Mouse (Mus musculus) liver, embryonic 12.5 days (tissue): ENCODE measurements around the gene Man1c1. TPM values are rescaled to one million over a fixed set of nuclear protein-coding genes. Genes with fewer than 3 reads are reported as not detected.

Source experiments
- ATAC-seq: fragments of 200-750 bp; cut with Nextera tagmentation; 2 replicates; pipeline ENCODE4 v1.8.0; 2017; ENCODE audit warnings: moderate number of reproducible peaks, mild to moderate bottlenecking, moderate library complexity
- H3K27ac ChIP-seq: fragments of 300-500 bp; sonication (generic); 2 replicates; pipeline ENCODE4 v1.5.1; 2016; ENCODE audit warnings: mild to moderate bottlenecking
- H3K27me3 ChIP-seq: fragments of 300-500 bp; sonication (generic); replicated peaks from 2 replicates; pipeline ENCODE4 v1.6.1; 2016; ENCODE audit warnings: mild to moderate bottlenecking, moderate library complexity
- H3K36me3 ChIP-seq: fragments of 300-500 bp; sonication (generic); 2 replicates; pipeline ENCODE4 v1.6.1; 2016; ENCODE audit warnings: mild to moderate bottlenecking, moderate library complexity
- H3K4me1 ChIP-seq: fragments of 300-500 bp; sonication (generic); 2 replicates; pipeline ENCODE4 v1.6.1; 2016
- H3K4me2 ChIP-seq: fragments of 300-500 bp; sonication (generic); 2 replicates; pipeline ENCODE4 v1.6.1; 2016; ENCODE audit warnings: mild to moderate bottlenecking, moderate library complexity
- H3K4me3 ChIP-seq: fragments of 300-500 bp; sonication (generic); 2 replicates; pipeline ENCODE4 v1.5.1; 2016; ENCODE audit warnings: mild to moderate bottlenecking, moderate library complexity
- H3K9ac ChIP-seq: fragments of 300-500 bp; sonication (generic); 2 replicates; pipeline ENCODE4 v1.6.1; 2016; ENCODE audit warnings: mild to moderate bottlenecking, moderate library complexity
- H3K9me3 ChIP-seq: fragments of 300-500 bp; sonication (generic); replicated peaks from 2 replicates; pipeline ENCODE4 v1.6.1; 2016; ENCODE audit warnings: mild to moderate bottlenecking, moderate library complexity
- WGBS: fragments of 180-500 bp; shearing (Covaris S2); methylation state at CpG from one replicate; pipeline ENCODE4 v1.1.7; 2016; ENCODE audit not compliant: insufficient replicate concordance; 5-methylcytosine and 5-hydroxymethylcytosine counted together
- polyA plus RNA-seq: library from polyadenylated mRNA; unstranded; fragments of >200 nt; fragmentation: Nextera tagmentation; extraction: Ambion mirVana; gene quantifications from 2 replicates; pipeline ENCODE4 v1.2.1, GENCODE M21; 2016

Gene Man1c1
- polyA plus RNA-seq, 1 experiment from 2014 or later, result 3.2 TPM

DNA sequence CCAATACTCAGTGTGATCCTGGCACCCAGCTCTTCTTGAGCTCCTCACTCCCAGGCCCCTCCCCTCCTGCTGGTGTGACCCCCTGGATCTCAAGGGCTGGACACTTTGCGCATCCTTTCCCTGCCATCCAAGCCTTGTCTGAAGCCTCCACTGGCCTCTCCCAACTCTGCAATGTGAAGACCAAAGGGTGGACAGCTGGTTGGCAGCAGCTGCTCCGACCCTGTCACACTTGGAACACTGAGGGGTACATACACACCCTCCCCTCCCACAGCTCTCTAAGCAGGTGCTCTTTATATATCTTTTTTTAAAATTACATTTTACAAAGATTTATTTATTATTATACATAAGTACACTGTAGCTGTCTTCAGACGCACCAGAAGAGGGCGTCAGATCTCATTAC lies 36.1 kb upstream of the Man1c1 start:
- Histone ChIP-seq H3K27ac (no peak overlapping the region), H3K36me3 (peaks cover 26% of the 10 kb centered on the region), H3K27me3 (no peaks in the 10 kb centered on the region), H3K4me2 (no peak overlapping the region), H3K4me3 (no peak overlapping the region), H3K4me1 (peaks cover 23% of the 10 kb centered on the region), H3K9ac (no peak overlapping the region), H3K9me3 (no peaks in the 10 kb centered on the region)
- ATAC-seq, result no peak
- WGBS, result 79% methylated on average over 4 of the region's 4 CpGs

DNA sequence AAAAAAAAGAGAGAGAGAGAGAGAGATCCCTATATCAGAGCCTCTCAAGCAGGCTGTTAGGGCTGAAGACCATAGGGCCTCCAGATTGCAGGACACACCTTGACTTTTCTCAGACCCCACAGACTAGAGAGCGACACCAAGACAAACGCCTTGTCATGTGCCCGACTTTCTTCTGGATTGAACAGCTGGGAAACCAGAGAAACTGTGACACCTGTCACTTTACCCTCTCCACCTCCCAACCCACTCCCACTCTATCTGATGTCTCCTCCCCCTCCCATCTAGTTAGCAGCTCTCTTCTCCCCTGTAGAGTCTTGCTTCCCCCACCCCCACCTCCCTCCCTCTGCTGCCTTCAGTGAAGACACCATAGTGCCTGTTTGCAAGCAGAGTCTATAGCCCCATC lies 35.4 kb upstream of the Man1c1 start:
- Histone ChIP-seq H3K27ac (no peak overlapping the region), H3K4me2 (no peak overlapping the region), H3K4me1 (peaks cover 30% of the 10 kb centered on the region), H3K4me3 (no peak overlapping the region), H3K9me3 (no peaks in the 10 kb centered on the region), H3K36me3 (peaks cover 19% of the 10 kb centered on the region), H3K27me3 (no peaks in the 10 kb centered on the region), H3K9ac (no peak overlapping the region)
- WGBS, result 60% methylated on average over 3 of the region's 3 CpGs
- no peak for ATAC-seq

GRCm38 (mm10) chr4:134737365-134737910 lies 33.3 kb upstream of the Man1c1 start:
- no peaks in the 10 kb centered on the region for H3K27me3 ChIP-seq
- H3K27ac ChIP-seq, result no peak overlapping the region
- H3K9me3 ChIP-seq, result no peaks in the 10 kb centered on the region
- no peak for ATAC-seq
- no peak overlapping the region for H3K4me2 ChIP-seq
- H3K4me1 ChIP-seq, result peaks cover 43% of the 10 kb centered on the region
- WGBS, result 56% methylated on average over 14 of the region's 14 CpGs
- peaks cover 2% of the 10 kb centered on the region; the same call in 1 of the 2 replicates for H3K36me3 ChIP-seq
- H3K9ac ChIP-seq, result no peak overlapping the region
- H3K4me3 ChIP-seq, result no peak overlapping the region

GRCm38 (mm10) chr4:134736147-134736546 lies 32.1 kb upstream of the Man1c1 start:
- no peak overlapping the region for H3K9ac ChIP-seq
- peaks cover 40% of the 10 kb centered on the region for H3K4me1 ChIP-seq
- H3K4me2 ChIP-seq, result no peak overlapping the region
- 77% methylated on average over 7 of the region's 7 CpGs for WGBS
- H3K4me3 ChIP-seq, result no peak overlapping the region
- no peak for ATAC-seq
- no peaks in the 10 kb centered on the region for H3K36me3 ChIP-seq
- H3K9me3 ChIP-seq, result no peaks in the 10 kb centered on the region
- H3K27me3 ChIP-seq, result no peaks in the 10 kb centered on the region
- H3K27ac ChIP-seq, result no peak overlapping the region

DNA sequence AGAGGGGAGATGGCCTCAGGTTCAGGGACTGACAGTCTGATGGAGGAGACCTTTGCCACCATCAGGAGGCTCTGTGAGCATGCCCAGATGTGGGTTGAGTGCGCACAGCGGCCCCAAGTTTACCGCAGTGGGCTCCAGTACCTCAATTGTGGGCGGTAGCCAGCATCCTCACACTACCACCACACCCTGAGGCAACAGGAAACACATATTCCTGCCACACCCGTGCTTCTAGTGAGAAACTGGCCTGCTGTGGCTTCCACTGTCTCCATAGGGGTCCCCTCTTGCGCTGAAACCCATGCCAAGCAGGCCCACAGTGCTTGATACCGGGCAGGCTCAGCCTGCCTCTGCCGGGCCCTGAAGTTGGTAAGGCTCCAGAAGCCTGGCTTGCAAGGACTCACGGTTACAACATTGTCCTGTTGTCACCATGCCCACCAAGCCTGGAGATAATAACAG lies 30.6 kb upstream of the Man1c1 start:
- Histone ChIP-seq H3K4me1 (peaks cover 52% of the 10 kb centered on the region), H3K27ac (peak overlapping the region; percentile 71), H3K4me3 (peak overlapping the region; percentile 38), H3K36me3 (no peaks in the 10 kb centered on the region), H3K4me2 (peak overlapping the region; percentile 61), H3K27me3 (no peaks in the 10 kb centered on the region), H3K9me3 (no peaks in the 10 kb centered on the region), H3K9ac (peak overlapping the region; percentile 36)
- ATAC-seq, result peak; percentile 72
- WGBS, result 12% methylated on average over 9 of the region's 9 CpGs

DNA sequence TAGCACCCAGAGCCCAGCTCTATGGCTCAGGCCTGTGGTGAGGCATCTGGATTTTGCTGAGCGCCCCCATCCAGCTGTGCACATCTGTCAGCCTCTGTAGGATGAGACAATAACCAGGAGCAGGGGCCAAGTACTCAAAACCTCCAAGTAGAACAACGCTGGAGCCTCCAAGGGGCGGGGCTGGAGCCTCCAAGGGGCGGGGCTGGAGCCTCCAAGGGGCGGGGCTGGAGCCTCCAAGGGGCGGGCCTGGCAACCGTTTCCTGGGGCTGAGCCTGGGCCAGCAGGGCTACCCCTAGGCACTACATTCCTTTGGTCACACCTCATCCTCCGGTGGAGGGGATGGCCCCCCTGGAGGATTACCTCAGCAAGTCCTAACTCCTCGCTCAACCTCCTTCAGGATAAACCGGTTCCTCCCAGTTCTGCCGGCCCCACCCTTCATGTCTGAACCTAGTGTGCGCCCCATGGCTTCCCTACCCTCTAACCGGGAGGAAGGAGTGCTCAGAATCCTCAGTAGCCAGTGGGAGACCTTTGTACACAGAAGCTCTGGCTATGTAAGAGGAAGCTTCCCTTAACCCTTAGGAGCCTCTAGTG lies 30.0 kb upstream of the Man1c1 start:
- Histone ChIP-seq H3K27ac (peak overlapping the region; percentile 71), H3K4me2 (peak overlapping the region; percentile 61), H3K36me3 (no peaks in the 10 kb centered on the region), H3K9me3 (no peaks in the 10 kb centered on the region), H3K4me3 (peak overlapping the region; percentile 38), H3K9ac (peak overlapping the region; percentile 36), H3K27me3 (no peaks in the 10 kb centered on the region; the same call in 1 of the 2 replicates), H3K4me1 (peaks cover 57% of the 10 kb centered on the region)
- 2% methylated on average over 13 of the region's 13 CpGs for WGBS
- ATAC-seq, result peak; percentile 73

DNA sequence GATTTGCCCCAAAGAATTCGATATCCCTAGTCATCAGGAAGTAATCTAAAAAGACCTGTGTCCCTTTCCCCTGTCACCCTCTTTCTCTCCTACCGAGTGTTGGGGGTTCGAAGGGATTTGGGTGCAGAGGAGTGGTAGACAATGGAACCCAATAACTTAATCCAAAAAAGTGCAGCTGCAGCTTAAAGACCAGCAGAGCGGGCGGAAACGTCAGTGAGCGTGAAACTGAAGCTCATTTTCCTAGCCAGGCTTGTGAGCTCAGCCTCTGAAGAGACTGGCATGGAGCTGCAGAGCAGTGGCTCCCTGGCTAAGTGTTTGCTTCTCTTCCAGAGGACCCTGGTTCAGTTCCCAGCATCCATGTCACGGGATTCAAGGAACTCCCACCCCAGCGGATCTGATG lies 29.3 kb upstream of the Man1c1 start:
- Histone ChIP-seq H3K27me3 (no peaks in the 10 kb centered on the region; the same call in 1 of the 2 replicates), H3K4me1 (peaks cover 61% of the 10 kb centered on the region), H3K36me3 (no peaks in the 10 kb centered on the region), H3K4me3 (no peak overlapping the region), H3K4me2 (peak overlapping the region; percentile 61; the same call in 1 of the 2 replicates), H3K9me3 (no peaks in the 10 kb centered on the region), H3K9ac (no peak overlapping the region), H3K27ac (no peak overlapping the region)
- no peak for ATAC-seq
- WGBS, result 57% methylated on average over 9 of the region's 9 CpGs

DNA sequence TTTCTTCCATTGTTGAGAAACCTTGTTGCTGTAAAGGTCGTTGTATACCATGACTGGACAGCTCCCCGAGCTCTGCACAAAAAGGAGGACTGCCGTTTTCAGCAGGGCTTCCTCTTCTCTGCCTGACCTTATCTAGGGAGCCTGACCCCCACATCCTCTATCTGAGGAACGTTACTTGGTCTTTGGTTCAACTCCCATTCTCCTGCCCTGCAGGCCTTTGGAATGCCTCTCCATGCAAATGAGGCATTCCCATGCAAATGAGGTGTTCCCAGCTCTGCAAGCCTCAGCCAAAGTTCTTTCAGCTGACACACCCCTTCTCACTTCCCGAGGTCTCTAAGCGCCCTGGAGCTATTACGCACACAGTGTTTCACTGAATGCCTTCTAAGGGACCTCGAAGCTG lies 26.0 kb upstream of the Man1c1 start:
- H3K36me3 ChIP-seq, result no peaks in the 10 kb centered on the region
- no peak overlapping the region for H3K4me3 ChIP-seq
- peak overlapping the region; percentile 20; the same call in 1 of the 2 replicates for H3K27ac ChIP-seq
- H3K9me3 ChIP-seq, result no peaks in the 10 kb centered on the region
- no peak overlapping the region for H3K9ac ChIP-seq
- ATAC-seq, result no peak
- no peak overlapping the region for H3K4me2 ChIP-seq
- H3K4me1 ChIP-seq, result peaks cover 60% of the 10 kb centered on the region
- WGBS, result 2% methylated on average over 8 of the region's 8 CpGs
- no peaks in the 10 kb centered on the region; the same call in 1 of the 2 replicates for H3K27me3 ChIP-seq

DNA sequence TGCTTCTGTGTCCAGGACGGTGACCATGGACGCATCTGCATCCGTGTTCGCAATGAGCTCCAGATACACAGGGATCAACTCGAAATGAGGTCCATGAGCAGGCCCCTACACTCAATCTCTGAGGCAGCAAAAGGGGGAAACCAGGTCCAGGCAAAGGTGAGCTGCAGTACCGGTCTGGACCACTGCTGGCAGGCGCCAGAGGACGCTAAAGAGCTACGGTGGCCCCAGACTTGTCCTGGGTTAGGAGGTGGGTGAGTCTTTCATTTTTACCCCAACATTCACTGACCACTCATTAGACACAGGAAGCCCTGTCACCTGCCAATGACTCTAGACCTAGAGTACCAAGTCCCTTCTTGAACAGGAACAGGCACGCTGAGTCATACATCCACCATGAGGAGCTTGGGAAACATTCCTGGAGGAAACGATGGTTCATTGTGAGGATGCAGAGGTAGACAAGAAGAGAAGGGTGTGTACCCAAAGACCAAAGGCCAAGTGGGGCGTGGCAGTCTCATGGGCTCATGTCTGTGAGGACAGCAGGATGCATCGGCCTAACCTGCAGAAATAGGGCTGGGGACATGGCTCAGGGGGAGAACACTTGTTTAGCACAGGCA lies 21.8 kb upstream of the Man1c1 start:
- Histone ChIP-seq H3K4me1 (peaks cover 44% of the 10 kb centered on the region), H3K9me3 (no peaks in the 10 kb centered on the region), H3K27ac (no peak overlapping the region), H3K9ac (no peak overlapping the region), H3K4me2 (no peak overlapping the region), H3K4me3 (no peak overlapping the region), H3K27me3 (no peaks in the 10 kb centered on the region; the same call in 1 of the 2 replicates), H3K36me3 (no peaks in the 10 kb centered on the region)
- WGBS, result 68% methylated on average over 13 of the region's 13 CpGs
- ATAC-seq, result no peak

DNA sequence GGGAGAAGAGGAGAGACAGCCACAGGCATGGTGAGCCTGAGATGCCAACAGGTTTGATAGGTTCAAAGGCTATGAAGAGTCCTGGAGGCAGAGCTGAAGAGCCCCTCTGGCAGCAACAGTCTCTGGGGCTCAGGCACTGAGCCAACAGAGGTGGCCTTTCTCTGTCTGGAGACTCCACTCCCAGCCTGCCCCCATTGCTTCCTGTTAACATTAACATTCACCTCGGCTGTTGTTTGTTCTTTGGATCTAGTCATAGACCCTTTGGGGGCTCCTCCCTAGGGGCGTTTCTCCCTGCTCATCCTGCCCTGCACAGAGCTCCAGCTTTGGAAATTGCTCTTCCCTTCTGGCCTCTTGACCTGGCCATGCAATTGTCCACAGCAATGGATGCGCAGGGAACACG lies 20.9 kb upstream of the Man1c1 start:
- 0 out of 2 replicates have a peak overlapping the region, but pooled peaks have one; percentile 27 for H3K27ac ChIP-seq

GRCm38 (mm10) chr4:134723251-134723650 lies 19.2 kb upstream of the Man1c1 start:
- no peaks in the 10 kb centered on the region for H3K36me3 ChIP-seq
- H3K9ac ChIP-seq, result no peak overlapping the region
- ATAC-seq, result no peak
- H3K4me3 ChIP-seq, result no peak overlapping the region
- no peak overlapping the region for H3K4me2 ChIP-seq
- no peaks in the 10 kb centered on the region; the same call in 1 of the 2 replicates for H3K27me3 ChIP-seq
- no peak overlapping the region for H3K27ac ChIP-seq
- no peaks in the 10 kb centered on the region for H3K9me3 ChIP-seq
- WGBS, result 67% methylated on average over 3 of the region's 3 CpGs
- peaks cover 40% of the 10 kb centered on the region for H3K4me1 ChIP-seq

More for the DNA sequence above, 20.9 kb upstream of the Man1c1 start:
- ATAC-seq, result no peak
- Histone ChIP-seq H3K4me3 (no peak overlapping the region), H3K9ac (no peak overlapping the region), H3K4me2 (no peak overlapping the region), H3K4me1 (peaks cover 42% of the 10 kb centered on the region), H3K27me3 (no peaks in the 10 kb centered on the region; the same call in 1 of the 2 replicates), H3K36me3 (no peaks in the 10 kb centered on the region), H3K9me3 (no peaks in the 10 kb centered on the region)
- 46% methylated on average over 4 of the region's 4 CpGs for WGBS

GRCm38 (mm10) chr4:134721076-134721475 lies 17.0 kb upstream of the Man1c1 start:
- 79% methylated on average over 6 of the region's 6 CpGs for WGBS
- H3K4me2 ChIP-seq, result no peak overlapping the region

More at GRCm38 (mm10) chr4:134721076-134721475, 17.0 kb upstream of the Man1c1 start:
- H3K9ac ChIP-seq, result no peak overlapping the region
- H3K4me3 ChIP-seq, result no peak overlapping the region
- H3K27ac ChIP-seq, result no peak overlapping the region; the same call in 1 of the 2 replicates
- H3K27me3 ChIP-seq, result no peaks in the 10 kb centered on the region
- peaks cover 35% of the 10 kb centered on the region for H3K4me1 ChIP-seq
- H3K36me3 ChIP-seq, result no peaks in the 10 kb centered on the region
- no peaks in the 10 kb centered on the region for H3K9me3 ChIP-seq
- no peak for ATAC-seq
